Mouse (Mus musculus) cerebellum, adult 2 months (tissue): ENCODE results near the gene Pnma1.

Experiments
- CTCF ChIP-seq: fragments of 200-500 bp; IDR thresholded peaks from 2 replicates; pipeline ENCODE4 v1.5.1; 2011; ENCODE audit warnings: low read depth, mild to moderate bottlenecking, control low read depth, low read length, moderate library complexity, borderline replicate concordance; ENCODE audit not compliant: insufficient read depth
- POLR2A ChIP-seq: fragments of 200-500 bp; IDR thresholded peaks from 2 replicates; pipeline ENCODE4 v1.6.1; 2011; ENCODE audit warnings: low read length, control low read depth, borderline replicate concordance; ENCODE audit not compliant: insufficient read depth

GRCm38 (mm10) chr12:84125892-84126291, 22.4 kb downstream of the Pnma1 start:
- no peak for TF ChIP-seq CTCF
- TF ChIP-seq POLR2A = no peak
